Mouse (Mus musculus) CH12F3 (cell line): ENCODE results near the gene Bcar3.
"Not testable (repeated sequence)": the region's sequence is repeated elsewhere in the genome, so short reads cannot be mapped to it uniquely, and the experiment has no call there.

Experiments used
- in situ Hi-C: fragments of 300-500 bp; cut with MboI; formaldehyde crosslinking; loops from 2 replicates; pipeline ENCODE4 v1.14.3; 2020; ENCODE audit warnings: low sequenced_read_pairs

Gene Bcar3

DNA sequence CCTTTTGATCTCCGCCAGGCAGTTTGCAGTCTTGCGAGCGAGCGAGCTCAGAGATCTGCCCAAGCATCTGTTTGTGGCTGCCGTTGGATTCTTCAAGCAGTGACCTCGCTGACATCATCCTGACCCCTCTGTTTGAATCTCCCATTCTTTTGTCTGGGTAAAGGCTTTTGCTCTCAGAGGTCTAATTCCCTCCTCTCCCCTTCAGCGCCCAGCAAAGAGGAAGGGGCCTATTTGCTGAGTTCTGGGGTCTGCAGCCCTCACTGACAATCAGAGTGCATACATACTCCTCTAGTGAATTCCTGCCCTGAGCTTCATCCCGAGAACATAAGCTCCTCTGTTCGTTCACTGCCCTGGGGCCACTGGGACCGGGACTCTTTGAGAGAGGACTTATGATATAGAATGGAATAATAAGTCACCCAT lies 82.5 kb downstream of the Bcar3 start:
- in situ Hi-C loops: no loop called here

DNA sequence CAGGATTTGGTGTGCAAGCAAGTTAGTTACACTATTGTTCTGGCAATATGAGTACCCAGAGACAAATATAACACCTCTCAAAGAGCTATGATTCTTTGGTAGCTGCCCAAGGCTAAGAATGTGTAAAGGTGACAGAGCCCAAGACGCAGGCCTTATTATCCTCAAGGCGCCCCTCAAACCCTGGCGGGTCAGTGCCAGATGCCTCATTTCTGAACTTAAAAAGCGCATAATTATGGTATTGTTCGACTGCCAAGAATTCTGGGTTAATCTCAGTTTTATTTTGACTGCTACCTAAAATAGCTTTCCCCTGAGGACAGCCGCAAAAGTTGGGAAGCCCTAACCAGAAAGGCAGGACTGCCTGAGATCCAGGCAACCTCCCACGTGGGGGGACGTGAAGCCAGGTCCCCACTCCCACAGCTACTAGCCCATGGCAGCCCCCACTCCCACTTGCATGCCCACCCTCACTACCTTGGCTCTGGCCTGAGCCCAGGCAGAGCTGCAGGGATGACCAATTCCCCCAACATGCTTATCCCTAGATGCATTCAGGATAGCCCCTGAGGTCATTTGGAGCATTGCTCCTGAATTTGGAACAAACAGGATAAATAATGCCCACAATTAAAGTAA lies 83.0 kb downstream of the Bcar3 start:
- in situ Hi-C loops: no loop called here

DNA sequence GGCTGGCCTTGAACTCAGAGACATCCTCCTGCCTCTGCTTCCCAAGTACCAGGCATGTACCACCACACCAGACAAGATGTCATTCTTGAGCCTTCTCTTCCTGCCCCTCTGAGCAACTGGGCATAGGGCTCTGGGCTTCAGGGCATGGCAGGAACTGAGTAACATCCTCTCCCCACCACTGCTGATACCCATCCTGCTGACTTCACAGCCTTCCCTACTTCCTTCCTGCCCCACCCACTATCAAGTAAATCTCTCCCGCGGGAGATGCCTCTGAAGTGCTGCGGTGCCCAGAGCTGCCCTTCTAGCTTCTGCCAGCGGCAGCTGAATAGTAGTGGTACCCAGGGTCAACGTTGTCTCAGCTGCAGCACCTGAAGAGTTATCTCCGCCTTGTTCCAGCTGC lies 84.7 kb downstream of the Bcar3 start:
- in situ Hi-C loops: no loop called here

DNA sequence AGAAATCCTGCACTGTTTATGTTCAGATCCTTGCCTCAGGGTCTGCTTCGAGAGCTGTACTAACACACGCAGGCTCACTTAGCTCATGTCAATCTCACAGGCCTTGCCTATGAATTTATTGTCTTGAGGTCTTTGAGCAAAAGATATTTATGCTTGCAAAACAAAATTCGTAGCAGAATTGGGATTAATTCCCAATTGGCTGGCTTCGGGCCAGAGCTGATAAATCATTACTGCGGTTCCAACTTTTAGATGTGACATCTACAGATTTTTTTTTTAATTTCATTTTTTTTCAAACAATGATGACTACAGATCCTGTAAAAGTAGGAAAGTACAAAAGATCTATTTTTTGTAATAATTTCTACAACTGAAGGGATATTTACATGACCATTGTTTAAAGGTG lies 86.8 kb downstream of the Bcar3 start:
- in situ Hi-C loops: no loop called here

DNA sequence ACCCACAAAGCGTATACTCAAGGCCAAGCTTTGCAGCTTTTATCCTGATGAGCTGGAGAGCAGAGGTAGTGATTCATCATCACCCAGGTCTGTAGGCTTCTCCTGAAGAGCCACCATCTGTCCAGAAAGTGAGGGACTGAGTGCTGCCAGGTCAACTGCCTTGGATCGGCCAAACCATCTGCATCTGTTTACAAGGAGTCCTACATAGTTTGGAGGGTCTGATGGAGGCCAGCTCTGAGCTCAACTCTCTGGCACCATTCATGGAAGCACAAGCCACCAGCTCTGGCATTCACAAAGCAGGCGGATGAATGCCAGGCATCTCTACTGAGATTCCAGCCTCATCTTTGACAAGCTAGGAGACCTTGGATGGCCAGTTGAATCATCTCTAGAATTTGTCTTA lies 87.7 kb downstream of the Bcar3 start:
- in situ Hi-C loops: no loop called here

DNA sequence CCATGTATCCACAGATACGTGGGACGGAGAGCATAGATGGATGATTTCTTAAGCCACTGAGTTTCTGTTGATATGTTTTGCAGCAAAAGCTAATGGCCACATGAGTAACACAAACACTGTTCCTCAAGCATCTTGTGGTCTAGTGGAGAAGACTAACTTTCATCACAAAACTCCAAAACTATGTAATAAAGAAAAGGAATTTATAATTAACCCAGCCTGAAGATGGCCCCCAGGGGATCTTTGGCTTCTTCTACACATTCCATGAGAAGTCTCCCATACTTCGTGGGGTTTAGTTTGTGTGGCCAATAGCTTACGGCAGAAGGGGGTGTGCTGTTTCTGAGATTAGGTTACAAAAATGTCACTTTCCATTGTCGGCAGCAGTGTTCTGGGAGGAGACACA lies 92.5 kb downstream of the Bcar3 start:
- in situ Hi-C loops: no loop called here

DNA sequence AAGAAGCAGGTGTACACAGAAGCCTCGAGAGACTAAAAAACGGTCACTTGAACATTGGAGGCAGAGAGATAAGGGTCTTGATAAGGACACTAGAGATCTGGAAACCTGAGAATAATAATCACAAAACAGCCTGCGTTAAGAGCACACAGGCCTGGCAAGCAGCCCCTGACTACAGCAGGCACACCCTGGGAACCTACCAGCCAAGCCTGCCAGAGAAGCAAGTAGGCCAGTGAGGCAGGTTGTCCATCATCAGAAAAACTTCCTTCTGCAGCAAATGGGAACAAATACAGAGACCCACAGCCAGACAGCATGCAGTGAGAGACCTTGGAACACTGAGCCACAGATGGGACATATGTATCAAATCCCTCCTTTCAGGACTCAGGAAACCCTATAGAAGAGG lies 93.8 kb downstream of the Bcar3 start:
- in situ Hi-C loops: no loop called here

DNA sequence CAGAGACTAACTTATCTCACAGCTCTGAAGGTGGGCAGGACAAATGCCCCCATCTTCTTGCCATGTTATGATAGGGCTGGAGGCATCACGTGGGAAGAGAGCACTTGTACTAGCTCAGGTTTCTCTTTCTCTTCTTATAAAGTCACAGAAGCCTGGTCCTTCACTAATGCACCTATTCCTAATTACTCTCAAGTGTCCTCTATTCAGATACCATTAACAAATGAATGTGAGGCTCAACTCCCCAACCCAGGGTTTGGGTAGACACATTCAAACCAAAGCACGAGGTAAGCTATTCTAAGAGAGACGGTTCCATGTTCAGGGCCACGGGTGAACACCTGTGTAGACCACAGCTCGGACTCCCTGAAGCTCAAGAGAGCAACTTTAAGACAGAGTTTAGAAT lies 96.0 kb downstream of the Bcar3 start:
- in situ Hi-C loops: no loop called here

DNA sequence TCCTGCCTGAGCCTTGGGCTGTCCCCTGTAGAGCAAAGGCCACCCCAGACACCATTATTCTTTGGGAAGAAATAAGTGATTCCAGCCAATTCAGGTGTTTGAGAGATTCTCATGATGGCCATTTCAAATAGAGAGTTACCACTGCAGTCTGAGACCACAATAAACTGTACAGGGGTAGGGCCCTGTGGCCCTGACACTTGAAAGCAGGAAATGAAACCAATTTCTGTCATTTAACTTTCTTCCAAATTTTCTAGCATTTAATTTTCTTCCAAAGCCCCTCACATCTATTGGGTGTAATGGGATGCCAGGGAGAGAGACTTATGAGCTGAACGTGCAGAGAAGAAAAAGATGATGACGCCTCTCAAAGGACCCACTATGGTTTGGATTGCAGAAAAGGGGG lies 97.2 kb downstream of the Bcar3 start:
- in situ Hi-C loops: no loop called here

DNA sequence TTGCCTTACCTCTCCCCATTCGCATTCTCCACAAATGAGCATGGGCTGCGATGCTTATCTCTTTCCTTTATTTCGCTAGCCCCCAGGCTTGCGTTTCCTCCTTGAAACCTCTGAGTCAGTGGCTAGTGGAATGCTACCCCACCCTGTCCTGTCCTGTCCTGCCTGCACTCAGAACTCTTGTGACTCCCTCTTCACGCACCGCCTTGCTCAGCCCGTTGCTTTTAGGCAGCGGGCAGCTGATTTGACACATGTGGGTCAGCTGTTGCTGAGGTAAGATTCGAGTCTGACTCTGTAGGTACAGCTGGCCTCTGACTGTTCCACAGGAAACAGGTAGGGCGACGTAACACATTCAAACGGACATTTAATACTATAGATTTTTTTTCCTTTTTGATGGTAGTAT lies 97.9 kb downstream of the Bcar3 start:
- in situ Hi-C loops: no loop called here

DNA sequence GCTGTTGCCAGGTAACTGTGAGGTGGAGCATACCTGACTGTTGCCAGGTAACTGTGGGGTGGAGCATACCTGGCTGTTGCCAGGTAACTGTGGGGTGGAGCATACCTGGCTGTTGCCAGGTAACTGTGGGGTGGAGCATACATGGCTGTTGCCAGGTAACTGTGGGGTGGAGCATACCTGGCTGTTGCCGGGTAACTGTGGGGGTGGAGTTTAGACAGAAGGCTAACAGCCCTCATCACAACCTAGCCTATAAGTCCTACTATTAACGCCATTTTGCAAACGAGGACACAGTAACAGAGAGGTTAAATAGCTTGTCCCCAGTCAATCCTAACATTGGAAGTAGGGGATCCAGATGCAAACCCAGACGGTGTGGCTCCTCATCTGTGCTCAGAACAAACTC lies 99.5 kb downstream of the Bcar3 start:
- in situ Hi-C loops: not testable (repeated sequence)

DNA sequence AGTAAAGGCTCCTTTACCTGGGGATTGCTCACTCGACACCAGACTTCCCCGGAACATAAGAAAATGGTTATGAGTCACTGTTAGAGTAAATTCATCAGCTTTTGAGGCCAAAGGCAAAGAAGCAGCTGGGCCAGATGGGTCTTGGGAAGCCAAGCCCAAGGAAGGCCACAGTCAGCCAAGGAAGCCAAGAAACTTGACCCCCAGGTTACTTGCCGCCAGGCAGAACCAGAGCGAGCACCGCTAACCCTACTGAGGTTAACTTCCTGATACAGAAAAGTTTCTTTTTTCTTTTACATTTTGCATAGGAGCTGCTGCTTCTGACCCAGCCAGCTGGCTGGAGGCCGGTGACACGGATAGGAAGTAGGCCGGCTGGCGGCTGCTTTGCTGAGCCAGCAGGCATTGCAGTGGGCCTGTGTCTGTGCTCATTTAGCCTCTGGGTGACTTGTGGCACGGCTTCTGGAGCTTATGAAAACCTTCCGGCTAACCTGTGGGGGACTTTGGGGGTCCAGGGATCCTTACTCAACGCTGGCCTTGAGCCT lies 100.0 kb downstream of the Bcar3 start:
- in situ Hi-C loops: no loop called here

DNA sequence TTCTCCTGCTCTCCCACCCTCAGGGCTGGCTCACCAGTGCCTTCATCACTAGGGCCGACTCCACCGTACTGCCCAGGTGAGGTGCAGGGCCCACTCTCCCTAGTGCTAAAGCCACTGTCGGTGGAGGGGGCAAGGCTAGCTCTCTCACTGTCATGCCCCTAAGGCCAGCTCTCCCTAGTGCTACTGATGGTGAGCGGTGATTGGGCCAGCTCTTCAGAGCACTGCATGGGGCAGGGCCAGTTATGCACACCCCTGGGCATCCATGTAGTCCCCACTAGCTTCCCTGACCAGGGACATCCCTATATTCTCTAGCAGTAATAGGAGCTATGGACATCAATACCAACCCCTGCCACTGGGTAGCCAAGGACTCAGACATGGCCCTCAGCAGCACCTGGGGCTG lies 103.0 kb downstream of the Bcar3 start:
- in situ Hi-C loops: no loop called here

DNA sequence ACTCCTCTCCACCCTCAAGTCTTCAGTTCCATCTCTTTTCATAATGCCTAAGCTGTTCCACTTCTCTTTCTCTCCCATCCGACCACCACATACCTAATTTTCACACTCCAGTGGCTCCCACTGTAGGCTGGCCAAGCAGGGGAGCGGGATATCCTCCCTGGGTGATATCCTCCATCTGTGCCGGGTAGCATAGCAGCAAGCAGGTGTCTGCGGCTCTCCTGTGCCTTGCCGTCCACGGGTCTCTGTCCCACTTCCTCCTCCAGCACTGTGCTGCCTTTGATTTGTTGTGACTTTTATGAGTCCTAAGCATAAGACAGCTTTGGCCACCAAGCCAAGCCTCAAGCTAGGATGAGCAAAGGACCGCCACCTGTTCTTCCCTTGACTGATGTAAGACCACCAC lies 103.5 kb downstream of the Bcar3 start:
- in situ Hi-C loops: no loop called here

DNA sequence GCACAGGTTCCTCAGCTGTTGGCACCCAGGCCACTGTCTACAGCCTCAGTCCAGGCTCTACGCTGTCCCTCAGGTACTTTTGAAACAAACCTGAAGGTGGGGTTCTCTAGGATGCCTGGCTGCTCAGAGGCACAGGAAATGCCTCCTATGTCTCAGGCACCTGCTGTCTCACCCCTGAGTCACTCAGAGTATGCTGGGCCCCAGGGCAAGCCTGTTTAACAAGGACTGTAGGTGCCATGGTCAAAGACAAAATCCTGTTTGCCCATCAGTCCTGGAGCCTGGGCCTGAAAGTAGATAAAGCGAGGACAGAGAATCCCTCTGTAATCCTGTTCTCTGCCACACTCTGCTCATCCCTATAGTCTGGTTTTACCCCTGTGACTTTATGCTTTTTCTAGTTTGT lies 107.1 kb downstream of the Bcar3 start:
- in situ Hi-C loops: loop anchor here (10.0 kb wide), 1 partner anchor 66 kb away; no protein-coding TSS in a partner anchor

DNA sequence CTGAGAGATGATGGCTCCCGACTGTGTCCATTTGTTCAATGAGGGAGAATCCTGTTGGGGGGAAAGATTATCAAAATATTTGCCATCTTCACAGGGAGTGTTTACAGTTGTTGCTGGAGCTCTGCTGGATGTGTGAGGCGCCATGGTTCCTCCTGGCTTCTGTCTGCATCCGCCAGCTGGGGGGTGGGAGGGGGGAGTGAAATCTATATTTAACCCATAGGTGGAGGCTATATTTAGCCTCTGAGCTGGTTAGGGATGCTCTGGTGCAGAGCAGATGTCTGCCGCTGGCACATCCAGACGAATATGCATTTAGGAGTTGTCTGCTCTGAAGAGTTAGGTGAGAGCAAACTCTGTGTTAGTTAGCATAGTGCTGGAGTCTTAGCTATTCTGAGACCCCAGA lies 108.2 kb downstream of the Bcar3 start:
- in situ Hi-C loops: loop anchor here (10.0 kb wide), 1 partner anchor 67 kb away; no protein-coding TSS in a partner anchor

DNA sequence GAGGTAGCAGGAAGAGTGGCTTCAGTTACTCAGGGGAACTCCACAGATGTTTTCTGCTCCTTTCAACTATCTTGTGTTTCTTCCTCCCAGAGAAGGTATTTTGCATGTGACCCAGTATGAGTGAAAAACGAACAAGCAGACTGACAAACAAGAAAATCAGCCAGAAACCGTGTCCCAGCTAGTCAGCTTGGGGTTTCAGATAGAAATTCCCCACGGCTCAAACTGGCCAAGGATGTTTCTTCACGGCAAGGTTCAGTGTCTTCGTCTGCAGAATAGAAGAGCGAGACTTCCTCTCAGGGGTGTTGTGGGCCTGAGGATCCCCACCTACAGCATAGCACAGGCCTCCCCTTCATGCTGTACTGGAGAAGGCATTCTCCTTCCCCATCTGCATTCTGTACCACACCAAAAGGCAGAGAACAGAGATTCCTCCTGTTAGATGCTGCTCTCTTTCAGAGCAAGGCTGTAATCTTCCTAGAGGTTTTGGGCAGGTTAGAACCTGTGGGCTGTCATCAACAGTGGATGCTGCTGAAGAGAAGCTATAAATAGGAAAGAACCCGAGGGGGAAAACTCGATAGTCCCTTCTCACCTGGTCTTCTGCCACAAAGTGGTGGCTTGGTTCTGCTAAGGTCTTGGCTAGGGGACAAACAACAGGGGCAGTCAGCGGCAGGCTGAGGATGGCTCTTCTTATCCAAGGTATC lies 110.1 kb downstream of the Bcar3 start:
- in situ Hi-C loops: loop anchor here (10.0 kb wide), 1 partner anchor 69 kb away; no protein-coding TSS in a partner anchor

DNA sequence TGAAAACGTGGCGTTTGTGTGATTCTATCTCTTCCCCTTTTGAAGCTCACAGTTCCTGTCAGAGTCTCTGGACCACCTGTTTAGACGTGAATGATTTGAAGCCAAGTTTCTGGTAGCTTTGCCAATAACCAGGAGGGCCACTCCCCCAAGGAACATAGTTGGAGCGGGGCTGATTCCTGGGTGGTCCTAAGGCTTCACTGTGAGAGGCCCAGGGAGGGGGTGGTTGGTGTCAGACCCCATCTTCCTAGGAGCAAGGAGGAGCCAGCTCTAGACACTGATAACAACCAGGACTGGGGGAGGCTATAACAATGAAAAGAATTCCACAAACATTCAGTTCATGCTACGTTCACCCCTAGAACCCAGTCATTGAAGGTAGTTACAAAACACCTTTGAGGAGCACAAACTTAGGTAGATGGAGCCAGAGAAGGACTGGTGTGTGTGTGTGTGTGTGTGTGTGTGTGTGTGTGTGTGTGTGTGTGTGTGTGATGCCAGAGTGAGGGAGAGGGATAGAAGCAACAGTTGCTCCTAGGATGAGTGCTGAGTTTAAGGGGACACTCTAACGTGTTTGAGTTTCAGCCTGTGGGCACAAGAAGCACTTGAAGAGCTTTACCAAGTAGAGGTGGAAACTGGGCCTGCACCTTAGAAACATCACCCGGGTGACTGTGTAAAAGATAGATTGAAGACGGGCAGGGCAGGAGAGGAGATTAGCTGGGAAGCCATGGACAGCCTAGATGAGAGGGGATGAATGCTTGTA lies 111.4 kb downstream of the Bcar3 start:
- in situ Hi-C loops: loop anchor here (10.0 kb wide), 1 partner anchor 71 kb away; no protein-coding TSS in a partner anchor

DNA sequence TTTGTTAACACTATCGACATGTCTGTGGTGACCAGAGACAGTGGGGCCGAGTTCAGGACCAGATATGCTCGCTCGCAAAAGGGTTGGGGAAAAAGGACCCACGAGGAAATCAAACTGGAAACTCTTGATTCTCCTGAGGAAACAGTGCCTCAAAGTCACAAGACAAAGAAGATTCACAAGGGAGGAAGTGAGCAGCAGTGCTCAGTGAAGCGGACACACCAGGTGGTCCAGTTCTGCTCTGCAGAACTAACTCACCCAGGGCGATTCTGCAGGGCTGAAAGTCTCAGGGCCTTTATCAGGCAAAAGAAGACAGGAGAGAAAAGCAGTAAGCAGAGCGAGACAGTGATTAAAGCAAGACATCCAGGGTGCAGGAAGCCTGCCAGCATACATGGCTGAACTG lies 112.5 kb downstream of the Bcar3 start:
- in situ Hi-C loops: loop anchor here (10.0 kb wide), 1 partner anchor 72 kb away; no protein-coding TSS in a partner anchor

DNA sequence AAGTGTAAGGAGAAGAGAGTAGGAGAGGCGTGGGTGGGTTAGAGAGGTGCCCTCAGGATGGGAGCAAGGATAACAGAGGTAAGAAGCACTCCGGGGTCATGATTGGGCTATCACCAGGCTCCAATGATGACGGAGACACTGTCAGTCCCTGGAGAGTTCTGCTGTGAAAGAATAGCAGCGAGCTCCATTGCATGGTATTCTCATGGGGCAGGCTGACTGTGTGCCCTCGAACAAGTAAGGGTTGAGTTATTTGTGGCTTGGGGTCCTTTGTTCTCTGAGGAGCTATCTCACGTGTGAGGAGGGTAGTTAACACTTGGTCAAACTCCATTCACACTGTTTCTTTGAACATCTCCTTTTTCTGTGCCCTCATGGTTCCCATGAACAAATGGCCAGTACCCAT lies 113.8 kb downstream of the Bcar3 start:
- in situ Hi-C loops: loop anchor here (10.0 kb wide), 1 partner anchor 73 kb away; no protein-coding TSS in a partner anchor

DNA sequence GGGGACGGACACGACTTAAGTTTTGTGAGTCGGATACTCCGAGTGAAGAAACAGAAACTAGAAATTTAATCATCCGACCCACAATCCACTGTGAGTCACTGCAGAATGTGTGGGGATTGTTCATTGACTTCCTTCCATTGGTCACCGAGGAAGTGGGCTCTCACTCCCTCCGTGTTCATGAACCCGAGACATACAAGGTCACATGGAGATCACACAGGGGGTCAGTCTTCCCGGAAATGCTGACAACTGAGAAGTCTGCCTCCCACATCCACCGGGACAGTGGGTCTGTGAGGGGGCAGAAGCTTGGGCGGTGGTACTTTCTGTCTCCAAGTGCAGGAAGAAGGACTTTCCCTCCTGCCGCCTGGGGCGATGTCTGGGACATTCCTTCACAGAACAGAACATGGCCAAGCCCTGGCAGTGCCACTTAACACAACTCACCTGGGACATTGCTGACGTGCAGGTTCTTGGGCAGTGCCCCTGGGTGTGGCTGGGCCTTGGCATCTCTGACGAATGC lies 114.9 kb downstream of the Bcar3 start:
- in situ Hi-C loops: loop anchor here (10.0 kb wide), 1 partner anchor 74 kb away; no protein-coding TSS in a partner anchor
